Mouse (Mus musculus): Measurements from ENCODE around the gene C1rl.

GRCm38 (mm10) chr6:124477922-124478651 is 14.8 kb upstream of the C1rl start:
- TF ChIP-seq POLR2A (IDR thresholded peaks at IDR 0.05; ENCODE audit: insufficient read length, low read depth): peak; percentile 13
- no peak for TF ChIP-seq MAX (IDR thresholded peaks at IDR 0.05; ENCODE audit: low read depth)
- TF ChIP-seq USF1 (IDR thresholded peaks at IDR 0.05; ENCODE audit: low read depth): no peak
- no peak for TF ChIP-seq MYOD1 (IDR thresholded peaks at IDR 0.05; ENCODE audit: control insufficient read depth in 1 of 3, insufficient read length in 2 of 3, low read depth in 2 of 3)
